Mouse (Mus musculus): Measurements from ENCODE around the gene Fam90a1a.
"Not testable (repeated sequence)": the region's sequence is repeated elsewhere in the genome, so short reads cannot be mapped to it uniquely, and the experiment has no call there.

Fam90a1a gene

GRCm38 (mm10) chr8:21958414-21958813 lies at the start of gene Fam90a1a:
TSS of gene Fam90a1a (plus strand) at chr8:21958714.
- DNase-seq: no peak

- DNase-seq: no peak
Measured at GRCm38 (mm10) chr8:21911931-21912330, 46.6 kb upstream of the Fam90a1a start.

- DNase-seq: no peak
Measured at GRCm38 (mm10) chr8:21912554-21912953, 46.0 kb upstream of the Fam90a1a start.

- DNase-seq: no peak
Measured at GRCm38 (mm10) chr8:21915625-21916024, 42.9 kb upstream of the Fam90a1a start.

GRCm38 (mm10) chr8:21930754-21931153 lies 27.8 kb upstream of the Fam90a1a start:
- not testable (repeated sequence) for DNase-seq

GRCm38 (mm10) chr8:21932610-21933009 lies 25.9 kb upstream of the Fam90a1a start, which contains the start of gene Defb15:
TSS of gene Defb15 (minus strand) at chr8:21932710.
- DNase-seq: no peak

GRCm38 (mm10) chr8:21938052-21938451 lies 20.5 kb upstream of the Fam90a1a start, which contains the start of gene Defb35:
TSS of gene Defb35 (plus strand) at chr8:21938352.
- DNase-seq: not testable (repeated sequence)

- no peak for DNase-seq
Measured at GRCm38 (mm10) chr8:21946462-21946861, 12.1 kb upstream of the Fam90a1a start, which contains the start of gene Defb13. TSS of gene Defb13 (plus strand) at chr8:21946762.

GRCm38 (mm10) chr8:21947311-21948017 lies 11.1 kb upstream of the Fam90a1a start:
- DNase-seq: no peak

GRCm38 (mm10) chr8:21955321-21955720 lies 3.2 kb upstream of the Fam90a1a start:
- no peak for DNase-seq

- no peak for DNase-seq
Measured at GRCm38 (mm10) chr8:21956336-21956735, 2.2 kb upstream of the Fam90a1a start.

- DNase-seq: no peak
Measured at GRCm38 (mm10) chr8:21966646-21967045, 8.1 kb downstream of the Fam90a1a start.

- no peak for DNase-seq
Measured at GRCm38 (mm10) chr8:21969475-21969874, 11.0 kb downstream of the Fam90a1a start, which contains the start of gene Ccdc70. TSS of gene Ccdc70 (plus strand) at chr8:21969775.

- no peak for DNase-seq
Measured at GRCm38 (mm10) chr8:21978193-21978592, 19.7 kb downstream of the Fam90a1a start.

GRCm38 (mm10) chr8:21981664-21982337 lies 23.3 kb downstream of the Fam90a1a start:
- no peak for DNase-seq

- no peak for DNase-seq
Measured at GRCm38 (mm10) chr8:21992184-21992583, 33.7 kb downstream of the Fam90a1a start.

GRCm38 (mm10) chr8:21995181-21995580 lies 36.7 kb downstream of the Fam90a1a start:
- no peak for DNase-seq

- DNase-seq: no peak
Measured at GRCm38 (mm10) chr8:22004750-22005522, 46.4 kb downstream of the Fam90a1a start.

GRCm38 (mm10) chr8:22006423-22006822 lies 47.9 kb downstream of the Fam90a1a start:
- DNase-seq: no peak

- DNase-seq: no peak
Measured at GRCm38 (mm10) chr8:22009403-22009802, 50.9 kb downstream of the Fam90a1a start.

GRCm38 (mm10) chr8:22013034-22013707 lies 54.7 kb downstream of the Fam90a1a start:
- DNase-seq: no peak
